In the genomic region with DNA sequence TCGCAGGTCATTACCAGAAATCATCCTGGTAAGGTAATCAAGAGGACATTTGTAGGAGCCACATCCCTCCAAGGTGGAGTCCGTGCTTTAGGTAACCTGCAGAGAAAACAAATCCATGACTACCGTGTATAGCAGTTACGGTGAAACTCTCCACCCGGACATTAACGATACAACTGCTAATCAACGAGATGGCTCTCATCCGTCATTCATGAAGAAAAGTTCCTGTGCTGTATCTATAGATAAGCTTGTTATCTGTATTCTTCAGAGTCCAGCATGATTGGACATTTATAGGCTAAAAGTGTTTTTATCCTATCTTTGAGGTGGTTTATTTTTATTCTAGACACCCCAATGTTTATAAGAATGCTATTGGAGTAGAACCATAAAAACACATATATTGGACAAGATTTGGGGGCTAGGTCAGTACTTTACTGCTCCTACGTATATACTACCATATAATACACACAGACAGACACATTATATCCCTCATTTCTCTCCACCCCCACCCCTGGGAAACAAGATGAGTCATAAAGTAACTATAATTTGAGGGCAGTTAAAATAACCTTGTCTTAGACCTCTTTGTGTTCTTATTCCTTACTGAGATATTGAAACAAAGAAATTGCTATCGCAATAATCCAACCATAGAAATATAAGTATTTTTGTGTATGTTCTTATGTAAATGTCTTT, we compare ENCODE assay signal across 23 mouse cellular contexts. TPM values are rescaled to one million over a fixed set of nuclear protein-coding genes. Genes with fewer than 3 reads are reported as not detected.
A peak's percentile ranks its signal among the peaks of the same experiment; 100 is the strongest.
DNase-seq lines count a peak whose midpoint lies in the region; ATAC-seq and TF ChIP-seq lines count a peak whose summit lies in the region.
"Had no signal": no experiment of that assay in that cellular context is flagged by ENCODE, and none has a peak within 500 bp of the region (broad histone marks: within the 10 kb centered on the region; RNA-seq: fewer than 3 reads in every experiment).

No protein-coding gene starts in this region.

- no peak for TF ChIP-seq CTCF in MEL (IDR thresholded peaks at IDR 0.05 in 2 of 3, conservative IDR thresholded peaks at IDR 0.05 in 1 of 3; ENCODE audit: control insufficient read depth in 1 of 3, insufficient read depth in 1 of 3, low read depth in 2 of 3, low read length in 3 of 3, poor library complexity in 1 of 3, severe bottlenecking in 1 of 3)
- no peak for TF ChIP-seq CTCF in liver, postnatal 0 days (IDR thresholded peaks at IDR 0.05; ENCODE audit: low read depth)

- peaks cover 0 to 4% of the 10 kb centered on the region in 2 experiments; a peak in 1 of 4 replicates for H3K4me1 ChIP-seq in MEL (ENCODE audit: control insufficient read depth in 1 of 2, insufficient read depth in 2 of 2, low read length in 2 of 2)
- H3K4me1 ChIP-seq in liver, postnatal 0 days (ENCODE audit: insufficient read depth): no peaks in the 10 kb centered on the region
- H3K4me1 ChIP-seq in forebrain, embryonic 14.5 days (ENCODE audit: control insufficient read depth, insufficient read depth, low read length): no peaks in the 10 kb centered on the region
- no peaks in the 10 kb centered on the region for H3K4me1 ChIP-seq in limb, embryonic 10.5 days
- H3K4me1 ChIP-seq: heart, embryonic 10.5 days; hindbrain, embryonic 10.5 days; limb, embryonic 12.5 days; neural tube, embryonic 12.5 days had no signal

- 47% methylated on average over 10 of the region's 10 CpGs for WGBS in large intestine, adult 2 months
- 71% methylated on average over 10 of the region's 10 CpGs for WGBS in liver, postnatal 0 days (ENCODE audit: insufficient replicate concordance)
- 92% methylated on average over 10 of the region's 10 CpGs for WGBS in forebrain, embryonic 14.5 days
- WGBS in limb, embryonic 10.5 days: 94% methylated on average over 10 of the region's 10 CpGs

- H3K79me2 ChIP-seq in MEL (ENCODE audit: control insufficient read depth, insufficient read depth, low read length, poor library complexity): no peaks in the 10 kb centered on the region

- TF ChIP-seq RAD21 in MEL (IDR thresholded peaks at IDR 0.05; ENCODE audit: low read depth, low read length): no peak

- no peak overlapping the region for H3K9ac ChIP-seq in MEL (ENCODE audit: control insufficient read depth, low read depth, low read length, poor library complexity, severe bottlenecking)
- no peak overlapping the region for H3K9ac ChIP-seq in liver, postnatal 0 days (replicated peaks)
- H3K9ac ChIP-seq in forebrain, embryonic 14.5 days (ENCODE audit: low read length): no peak overlapping the region
- H3K9ac ChIP-seq: limb, embryonic 12.5 days; neural tube, embryonic 12.5 days had no signal

- no peak overlapping the region for H3K4me2 ChIP-seq in liver, postnatal 0 days (ENCODE audit: low read depth, low read length)
- no peak overlapping the region for H3K4me2 ChIP-seq in forebrain, embryonic 14.5 days (ENCODE audit: low read length)
- H3K4me2 ChIP-seq: limb, embryonic 12.5 days; neural tube, embryonic 12.5 days had no signal

- H3K27me3 ChIP-seq in MEL (ENCODE audit: control insufficient read depth in 1 of 2, insufficient read depth in 2 of 2, low read length in 2 of 2): no peaks in the 10 kb centered on the region
- H3K27me3 ChIP-seq in liver, postnatal 0 days (ENCODE audit: insufficient read depth, low read length): no peaks in the 10 kb centered on the region
- H3K27me3 ChIP-seq in forebrain, embryonic 14.5 days (replicated peaks; ENCODE audit: control insufficient read depth, insufficient read depth, low read length): no peaks in the 10 kb centered on the region
- no peaks in the 10 kb centered on the region for H3K27me3 ChIP-seq in limb, embryonic 10.5 days (ENCODE audit: low read depth, poor library complexity, severe bottlenecking)
- H3K27me3 ChIP-seq: limb, embryonic 12.5 days; neural tube, embryonic 12.5 days had no signal

- peaks cover 4 to 8% of the 10 kb centered on the region in 2 experiments for H3K36me3 ChIP-seq in MEL (ENCODE audit: control insufficient read depth in 1 of 2, insufficient read depth in 2 of 2, low read length in 2 of 2)
- peaks cover 7% of the 10 kb centered on the region; the same call in 1 of the 2 replicates for H3K36me3 ChIP-seq in liver, postnatal 0 days (replicated peaks; ENCODE audit: insufficient read depth, low read length)
- H3K36me3 ChIP-seq in forebrain, embryonic 14.5 days (ENCODE audit: control insufficient read depth, insufficient read depth, low read length): 0 out of 2 replicates have a peak, but pooled peaks cover 5% of the 10 kb centered on the region
- H3K36me3 ChIP-seq in limb, embryonic 10.5 days: peaks cover 8% of the 10 kb centered on the region

- ATAC-seq in liver, postnatal 0 days: peak; percentile 80
- ATAC-seq in forebrain, embryonic 14.5 days: no peak
- ATAC-seq: hindbrain, postnatal 0 days had no signal

- TF ChIP-seq POLR2A in MEL (IDR thresholded peaks at IDR 0.05; ENCODE audit: control insufficient read depth in 1 of 2, insufficient read depth in 1 of 2, low read depth in 1 of 2, low read length in 2 of 2, poor library complexity in 1 of 2): no peak

- no peaks in the 10 kb centered on the region for H3K9me3 ChIP-seq in MEL (replicated peaks; ENCODE audit: insufficient read depth, low read length)
- H3K9me3 ChIP-seq in liver, postnatal 0 days (ENCODE audit: low read length): no peaks in the 10 kb centered on the region
- no peaks in the 10 kb centered on the region for H3K9me3 ChIP-seq in forebrain, embryonic 14.5 days (replicated peaks; ENCODE audit: control insufficient read depth, low read length)
- 0 out of 2 replicates have a peak, but pooled peaks cover 3% of the 10 kb centered on the region for H3K9me3 ChIP-seq in limb, embryonic 10.5 days (replicated peaks)
- H3K9me3 ChIP-seq: heart, embryonic 10.5 days had no signal

- intact Hi-C loops in left cerebral cortex, postnatal 4 days (cut with DNase I): no loop called here

- TF ChIP-seq EP300 in MEL (IDR thresholded peaks at IDR 0.05; ENCODE audit: low read depth in 1 of 2, low read length in 2 of 2): 0 out of 4 replicates have a peak, but pooled peaks of 1 of the 2 experiments have one; percentile 8
- peak; percentile 90 for TF ChIP-seq EP300 in liver, postnatal 0 days (IDR thresholded peaks at IDR 0.05; ENCODE audit: low read depth)

- H3K4me3 ChIP-seq in MEL (ENCODE audit: control insufficient read depth in 1 of 2, insufficient read depth in 1 of 2, low read depth in 2 of 2, low read length in 2 of 2): no peak overlapping the region
- H3K4me3 ChIP-seq in liver, postnatal 0 days (ENCODE audit: low read depth, low read length): no peak overlapping the region
- no peak overlapping the region for H3K4me3 ChIP-seq in forebrain, embryonic 14.5 days (ENCODE audit: low read depth, low read length)
- no peak overlapping the region for H3K4me3 ChIP-seq in limb, embryonic 10.5 days
- H3K4me3 ChIP-seq: embryonic facial prominence, embryonic 10.5 days; heart, embryonic 10.5 days; hindbrain, embryonic 10.5 days; limb, embryonic 12.5 days; neural tube, embryonic 12.5 days had no signal

- H3K27ac ChIP-seq in MEL (ENCODE audit: control insufficient read depth, low read depth, low read length): no peak overlapping the region
- H3K27ac ChIP-seq in liver, postnatal 0 days (ENCODE audit: low read depth): no peak overlapping the region
- no peak overlapping the region for H3K27ac ChIP-seq in forebrain, embryonic 14.5 days (ENCODE audit: low read depth, low read length)
- H3K27ac ChIP-seq in limb, embryonic 10.5 days: no peak overlapping the region
- H3K27ac ChIP-seq: embryonic facial prominence, embryonic 10.5 days; heart, embryonic 10.5 days; hindbrain, embryonic 10.5 days; hindbrain, postnatal 0 days; limb, embryonic 12.5 days; neural tube, embryonic 12.5 days had no signal

- DNase-seq in 3T3-L1 (ENCODE audit: low read depth, low spot score) (peak; percentile 13), MEL (ENCODE audit: low read depth, low spot score) (no peak)
- peak; percentile 28 for DNase-seq in large intestine, adult 2 months (ENCODE audit: low read depth, low spot score)
- DNase-seq in liver, postnatal 0 days: no peak
- no peak for DNase-seq in left cerebral cortex, postnatal 4 days
- no peak for DNase-seq in forebrain, embryonic 14.5 days (ENCODE audit: low spot score)
- no peak for DNase-seq in limb, embryonic 10.5 days (ENCODE audit: low spot score)
- DNase-seq: adrenal gland, postnatal 10 days; cerebellum, adult 11 months; cerebellum, postnatal 10 days; kidney, adult 18-20 months; lung, adult 2 months; lung, postnatal 14 days; midbrain, embryonic 14.5 days; right cerebral cortex, postnatal 14 days had no signal

TF ChIP-seq in MEL, 35 proteins besides CTCF, POLR2A, EP300 and RAD21 (continues in another document):
- TF ChIP-seq MEF2A (IDR thresholded peaks at IDR 0.05; ENCODE audit: extremely low read depth, insufficient replicate concordance, low read depth, low read length, poor library complexity, severe bottlenecking): peak; percentile 48; the same call in 1 of the 2 replicates
- TF ChIP-seq HCFC1 (IDR thresholded peaks at IDR 0.05; ENCODE audit: low read depth, low read length): no peak
- 0 out of 2 replicates have a peak, but pooled peaks have one; percentile 30 for TF ChIP-seq GATA1 (IDR thresholded peaks at IDR 0.05; ENCODE audit: low read depth, low read length)
- TF ChIP-seq POLR2AphosphoS5 (IDR thresholded peaks at IDR 0.05; ENCODE audit: borderline replicate concordance, low read depth, low read length): no peak
- TF ChIP-seq JUND (IDR thresholded peaks at IDR 0.05; ENCODE audit: low read depth, low read length): no peak

RNA-seq across cellular contexts. Expression of gene Slc38a9, which starts 32.5 kb away (rescaled TPM):
- 11.9 and 14.1 TPM in 2 replicates for total RNA-seq in MEL (2012; rRNA removed)
- polyA plus RNA-seq in MEL (2012; ENCODE audit: insufficient read depth in 1 of 2, insufficient read length in 2 of 2, low read depth in 1 of 2, low replicate concordance in 2 of 2, missing spikeins in 1 of 2): 10 to 100 TPM in 1 of 2 experiments, not detected in 1; 10.8 TPM
- polyA plus RNA-seq in large intestine, adult 2 months (2012; rRNA removed): 2.1 and 5.6 TPM in 2 replicates
- polyA plus RNA-seq in liver, postnatal 0 days (2015; fragmentation: Nextera tagmentation; extraction: Ambion mirVana): 10.9 and 11.9 TPM in 2 replicates
- 10 to 100 TPM; 17.5 to 20.9 TPM for total RNA-seq in left cerebral cortex, postnatal 4 days (2021)
- polyA plus RNA-seq in forebrain, embryonic 14.5 days (2014; fragmentation: Nextera tagmentation; extraction: Ambion mirVana): 16.8 and 21.7 TPM in 2 replicates
- 9.6 and 12.8 TPM in 2 replicates for polyA plus RNA-seq in limb, embryonic 10.5 days (2016; fragmentation: Nextera tagmentation; extraction: Ambion mirVana)

RNA-seq across cellular contexts. Expression of gene Ddx4, which starts 40.7 kb away (rescaled TPM):
- 0.95 and 1.3 TPM in 2 replicates for total RNA-seq in MEL (2012; rRNA removed)
- under 1 TPM in 1 of 2 experiments, not detected in 1; 0.31 TPM for polyA plus RNA-seq in MEL (2012; ENCODE audit: insufficient read depth in 1 of 2, insufficient read length in 2 of 2, low read depth in 1 of 2, low replicate concordance in 2 of 2, missing spikeins in 1 of 2)
- 0.04 TPM in 1 of 2 replicates, not detected in the other for polyA plus RNA-seq in large intestine, adult 2 months (2012; rRNA removed)
- polyA plus RNA-seq in liver, postnatal 0 days (2015; fragmentation: Nextera tagmentation; extraction: Ambion mirVana): 0.09 and 0.14 TPM in 2 replicates
- 1 to 10 TPM in 1 of 2 experiments, under 1 TPM in 1; 0.92 to 1.0 TPM for total RNA-seq in left cerebral cortex, postnatal 4 days (2021)
- 0.70 and 0.93 TPM in 2 replicates for polyA plus RNA-seq in forebrain, embryonic 14.5 days (2014; fragmentation: Nextera tagmentation; extraction: Ambion mirVana)
- polyA plus RNA-seq in limb, embryonic 10.5 days (2016; fragmentation: Nextera tagmentation; extraction: Ambion mirVana): 0.29 and 0.33 TPM in 2 replicates
- total RNA-seq: gastrocnemius, adult 8-10 months had no signal
- polyA plus RNA-seq: C2C12; lung, adult 2 months had no signal

Comparison
In these comparisons a context has a peak if more than half of its experiments do, and no peak if none do; other contexts are left out.
1. DNase-seq: peak in 3T3-L1 (single experiment) and large intestine, adult 2 months (single experiment); none in MEL (single experiment), liver, postnatal 0 days (single experiment), left cerebral cortex, postnatal 4 days (single experiment), forebrain, embryonic 14.5 days (single experiment) and limb, embryonic 10.5 days (single experiment).